Mouse (Mus musculus) heart, adult 10 weeks (tissue): ENCODE data around the gene Gm8914. TPM values are rescaled to one million over a fixed set of nuclear protein-coding genes. Genes with fewer than 3 reads are reported as not detected.

Experiments used
- polyA plus RNA-seq: library from polyadenylated mRNA; stranded (reverse); fragments of 350-450 nt; fragmentation: Illumina TruSeq; extraction: RNeasy Lipid Tissue Mini Kit (QIAGEN cat#74804); gene quantifications from one replicate; pipeline ENCODE4 v1.2.3, GENCODE M21; 2014; ENCODE audit warnings: low read depth, low replicate concordance

The Gm8914 gene
- not detected for polyA plus RNA-seq

GRCm38 (mm10) chrX:91479826-91480225 lies at the start of gene Gm8914:
Gene Gm8914, plus strand, starts transcription at chrX:91480126.

Other genes starting within 250 kb of the Gm8914 start
- gene Mageb2, start 148.4 kb upstream of the Gm8914 start, polyA plus RNA-seq, result not detected
- not detected for gene Gm5072, start 87.6 kb upstream of the Gm8914 start, polyA plus RNA-seq
- not detected for gene 1700084M14Rik, start 95.8 kb downstream of the Gm8914 start, polyA plus RNA-seq
- gene Gm14781, start 152.1 kb downstream of the Gm8914 start, polyA plus RNA-seq, result not detected